Mouse (Mus musculus) left cerebral cortex, adult 2 months (tissue): ENCODE measurements around the gene Wfdc21. TPM values are rescaled to one million over a fixed set of nuclear protein-coding genes. Genes with fewer than 3 reads are reported as not detected.
A peak's percentile ranks its signal among the peaks of the same experiment; 100 is the strongest.

Source experiments
- DNase-seq, 2 experiments: peaks; one replicate each; pipeline ENCODE4 v3.0.0; 2021 to 2022; ENCODE audit warnings: low spot score in 2 of 2, mixed read lengths in 1 of 2; ENCODE audit errors: extremely low spot score in 1 of 2
- H3K27ac ChIP-seq: fragments of 200-600 bp; 2 replicates; pipeline ENCODE4 v1.8.1; 2022
- H3K4me3 ChIP-seq: fragments of 200-600 bp; 2 replicates; pipeline ENCODE4 v1.8.1; 2022
- CTCF ChIP-seq: fragments of 200-600 bp; IDR thresholded peaks from 2 replicates; pipeline ENCODE4 v1.8.1; 2022; ENCODE audit warnings: antibody characterized with exemption, mild to moderate bottlenecking, moderate library complexity
- intact Hi-C: fragments of 180-260 bp; cut with DNase I; formaldehyde crosslinking; loops from one replicate; pipeline ENCODE4 v1.15.1; 2025
- total RNA-seq, 2 experiments: library from RNA; stranded (reverse); gene quantifications; 2 replicates each; pipeline ENCODE4 v1.2.3; 2021

Wfdc21 gene
- total RNA-seq, 2 experiments from 2014 or later, result not detected

GRCm38 (mm10) chr11:83735881-83736280, 10.9 kb upstream of the Wfdc21 start:
- intact Hi-C loops, result loop anchor here (5.0 kb wide), 1 partner anchor 99 kb away; no protein-coding TSS in a partner anchor
- Histone ChIP-seq H3K27ac (no peak overlapping the region), H3K4me3 (no peak overlapping the region)
- TF ChIP-seq CTCF, result no peak
- DNase-seq, result no peak

GRCm38 (mm10) chr11:83737109-83737558, 9.6 kb upstream of the Wfdc21 start:
- DNase-seq, result no peak
- Histone ChIP-seq H3K4me3 (no peak overlapping the region), H3K27ac (no peak overlapping the region)
- TF ChIP-seq CTCF, result no peak
- intact Hi-C loops, result loop anchor here (5.0 kb wide), 1 partner anchor 100 kb away; no protein-coding TSS in a partner anchor

- Histone ChIP-seq H3K4me3 (no peak overlapping the region), H3K27ac (no peak overlapping the region)
- peak; percentile 69 to 82 for DNase-seq
- peak; percentile 93 for TF ChIP-seq CTCF
- intact Hi-C loops, result loop anchor here (1.0 to 5.0 kb wide), 3 partner anchors 102 to 299 kb away; no protein-coding TSS in a partner anchor
Measured at GRCm38 (mm10) chr11:83739241-83739640, 7.5 kb upstream of the Wfdc21 start.

- no peak for TF ChIP-seq CTCF
- intact Hi-C loops, result no loop called here
- Histone ChIP-seq H3K27ac (no peak overlapping the region), H3K4me3 (no peak overlapping the region)
- no peak for DNase-seq
Measured at GRCm38 (mm10) chr11:83740443-83740991, 6.2 kb upstream of the Wfdc21 start.

- no peak overlapping the region for H3K4me3 ChIP-seq
- intact Hi-C loops, result no loop called here
- no peak overlapping the region for H3K27ac ChIP-seq
- DNase-seq, result no peak
- TF ChIP-seq CTCF, result no peak
Measured at GRCm38 (mm10) chr11:83741841-83742240, 4.9 kb upstream of the Wfdc21 start.

- intact Hi-C loops, result no loop called here
- TF ChIP-seq CTCF, result no peak
- no peak overlapping the region for H3K4me3 ChIP-seq
- DNase-seq, result no peak
- no peak overlapping the region for H3K27ac ChIP-seq
Measured at GRCm38 (mm10) chr11:83742731-83743355, 3.9 kb upstream of the Wfdc21 start.

GRCm38 (mm10) chr11:83743525-83743924, 3.2 kb upstream of the Wfdc21 start:
- no peak overlapping the region for H3K4me3 ChIP-seq
- H3K27ac ChIP-seq, result no peak overlapping the region
- intact Hi-C loops, result no loop called here
- TF ChIP-seq CTCF, result no peak
- no peak for DNase-seq

GRCm38 (mm10) chr11:83746152-83746551, 588 bp upstream of the Wfdc21 start:
- Histone ChIP-seq H3K27ac (no peak overlapping the region), H3K4me3 (no peak overlapping the region)
- intact Hi-C loops, result no loop called here
- TF ChIP-seq CTCF, result no peak
- DNase-seq, result no peak

GRCm38 (mm10) chr11:83747376-83748265, 881 bp downstream of the Wfdc21 start:
- Histone ChIP-seq H3K4me3 (no peak overlapping the region), H3K27ac (no peak overlapping the region)
- no peak for DNase-seq
- TF ChIP-seq CTCF, result no peak
- intact Hi-C loops, result no loop called here

- TF ChIP-seq CTCF, result no peak; the same call in 1 of the 2 replicates
- intact Hi-C loops, result no loop called here
- Histone ChIP-seq H3K4me3 (peak within 1 kb of the TSS; percentile 69), H3K27ac (peak within 1 kb of the TSS; percentile 94)
- peak; percentile 89 to 90 for DNase-seq
Measured at GRCm38 (mm10) chr11:83753581-83754181, 6.9 kb downstream of the Wfdc21 start, which contains the start of gene Heatr6. TSS of gene Heatr6 (plus strand) at chr11:83753696.

- intact Hi-C loops, result no loop called here
- TF ChIP-seq CTCF, result no peak
- DNase-seq, result no peak
- Histone ChIP-seq H3K4me3 (peak overlapping the region; percentile 69), H3K27ac (peak overlapping the region; percentile 94)
Measured at GRCm38 (mm10) chr11:83754227-83754626, 7.5 kb downstream of the Wfdc21 start.
